ENCODE assay signal across 21 mouse cellular contexts in the genomic region with DNA sequence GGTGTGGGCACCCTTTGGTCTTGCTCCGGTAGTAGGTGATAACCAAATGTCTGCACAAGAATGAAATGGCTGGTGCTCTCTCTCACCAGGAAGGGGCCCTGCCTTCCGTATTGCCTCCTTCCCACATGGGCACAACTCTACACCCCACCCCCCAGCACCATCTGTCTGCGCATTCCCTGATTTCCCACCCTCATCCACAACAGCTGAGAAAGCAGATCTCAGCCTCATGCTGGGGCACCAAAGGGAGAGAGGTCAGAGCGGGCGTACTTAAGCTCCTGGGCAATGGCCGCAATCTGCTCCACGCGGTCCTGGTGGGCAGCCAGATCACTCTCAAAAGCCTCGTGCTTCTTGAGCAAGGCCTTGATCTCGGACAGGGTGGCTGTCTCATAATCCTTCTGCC.
DNase-seq lines count a peak whose midpoint lies in the region; ATAC-seq and TF ChIP-seq lines count a peak whose summit lies in the region.
"Had no signal": no experiment of that assay in that cellular context is flagged by ENCODE, and none has a peak within 500 bp of the region (broad histone marks: within the 10 kb centered on the region; RNA-seq: fewer than 3 reads in every experiment).

No protein-coding gene starts in this region.

- no peak for ATAC-seq in kidney, embryonic 15.5 days (replicated peaks; ENCODE audit: low FRiP score)
- no peak for ATAC-seq in activated CD4-positive, CD25-positive, alpha-beta regulatory T cell, adult 4 months
- ATAC-seq: midbrain, embryonic 13.5 days had no signal

- H3K4me1 ChIP-seq in kidney, embryonic 15.5 days, result no peaks in the 10 kb centered on the region
- H3K4me1 ChIP-seq: heart, embryonic 15.5 days; midbrain, embryonic 13.5 days had no signal

- peak; percentile 20 for DNase-seq in embryo, embryonic 10 days (ENCODE audit: low spot score)
- DNase-seq in embryo, embryonic 9.5 days (ENCODE audit: extremely low spot score), result no peak
- DNase-seq in left cerebral cortex, postnatal 4 days, result peak; percentile 48
- DNase-seq in left cerebral cortex, adult 2 months (ENCODE audit: extremely low spot score in 1 of 2, low spot score in 2 of 2), result no peak
- peak; percentile 53 for DNase-seq in brain, embryonic 14.5 days (ENCODE audit: low read depth)
- peak; percentile 56 to 71 for DNase-seq in layer of hippocampus, postnatal 36 days
- DNase-seq: adrenal gland, postnatal 14 days; cerebellum, adult 9-10 months; gastrocnemius, postnatal 10 days; heart, adult 2 months; kidney, adult 9 months; kidney, postnatal 4 days; lung, adult 2 months; lung, postnatal 36 days had no signal

- H3K4me3 ChIP-seq in left cerebral cortex, adult 2 months, result no peak overlapping the region
- no peak overlapping the region for H3K4me3 ChIP-seq in kidney, embryonic 15.5 days (replicated peaks)
- H3K4me3 ChIP-seq: erythroblast, embryonic 14.5 days; heart, adult 2 months; heart, embryonic 15.5 days; midbrain, embryonic 13.5 days had no signal

- no peak overlapping the region for H3K27ac ChIP-seq in left cerebral cortex, adult 2 months
- H3K27ac ChIP-seq in kidney, embryonic 15.5 days, result no peak overlapping the region
- H3K27ac ChIP-seq: heart, adult 2 months; heart, embryonic 15.5 days; midbrain, embryonic 13.5 days had no signal

- intact Hi-C loops in left cerebral cortex, postnatal 4 days (cut with DNase I), result no loop called here
- intact Hi-C loops in left cerebral cortex, adult 2 months (cut with DNase I), result no loop called here

- H3K4me2 ChIP-seq in kidney, embryonic 15.5 days, result no peak overlapping the region
- H3K4me2 ChIP-seq: heart, embryonic 15.5 days; liver, embryonic 11.5 days; midbrain, embryonic 13.5 days had no signal

- H3K9me3 ChIP-seq in kidney, embryonic 15.5 days (replicated peaks), result no peaks in the 10 kb centered on the region
- H3K9me3 ChIP-seq: heart, embryonic 15.5 days; midbrain, embryonic 13.5 days had no signal

- TF ChIP-seq CTCF in left cerebral cortex, adult 2 months (IDR thresholded peaks at IDR 0.05), result no peak
- no peak for TF ChIP-seq CTCF in brain, embryonic 14.5 days (IDR thresholded peaks at IDR 0.05; ENCODE audit: borderline replicate concordance, extremely low read depth, insufficient read depth, insufficient read length)

- peaks cover 94% of the 10 kb centered on the region for H3K36me3 ChIP-seq in kidney, embryonic 15.5 days

- no peaks in the 10 kb centered on the region for H3K27me3 ChIP-seq in kidney, embryonic 15.5 days
- H3K27me3 ChIP-seq: CH12.LX; heart, embryonic 15.5 days; midbrain, embryonic 13.5 days had no signal

- TF ChIP-seq POLR2A in brain, embryonic 14.5 days (IDR thresholded peaks at IDR 0.05; ENCODE audit: borderline replicate concordance, extremely low read depth, insufficient read depth, insufficient read length, poor library complexity, severe bottlenecking), result no peak

- 73% methylated on average over 10 of the region's 10 CpGs for WGBS in kidney, embryonic 15.5 days

- no peak overlapping the region for H3K9ac ChIP-seq in kidney, embryonic 15.5 days
- H3K9ac ChIP-seq: heart, embryonic 15.5 days; midbrain, embryonic 13.5 days had no signal

Comparison
In these comparisons a context has a peak if more than half of its experiments do, and no peak if none do; other contexts are left out.
1. DNase-seq: peak in embryo, embryonic 10 days (single experiment), left cerebral cortex, postnatal 4 days (single experiment), brain, embryonic 14.5 days (single experiment) and layer of hippocampus, postnatal 36 days (2 of 2); none in embryo, embryonic 9.5 days (single experiment) and left cerebral cortex, adult 2 months (0 of 2).